Mouse (Mus musculus) intestine, embryonic 14.5 days (tissue): ENCODE data around the gene Slc2a5. TPM values are rescaled to one million over a fixed set of nuclear protein-coding genes. Genes with fewer than 3 reads are reported as not detected.

Experiments
- ATAC-seq: fragments of 200-750 bp; cut with Nextera tagmentation; replicated peaks from 2 replicates; pipeline ENCODE4 v1.8.0; 2017; ENCODE audit warnings: low read depth, moderate number of reproducible peaks, moderate TSS enrichment, moderate library complexity; ENCODE audit not compliant: low FRiP score, low TSS enrichment
- DNase-seq: peaks from one replicate; pipeline ENCODE4 v3.0.0-alpha.2; 2018; ENCODE audit warnings: low spot score
- H3K27ac ChIP-seq: fragments of 300-500 bp; sonication (generic); 2 replicates; pipeline ENCODE4 v1.5.1; 2014; ENCODE audit warnings: low read depth, mild to moderate bottlenecking, control low read depth
- H3K27me3 ChIP-seq: fragments of 300-500 bp; sonication (generic); replicated peaks from 2 replicates; pipeline ENCODE4 v1.6.1; 2014; ENCODE audit warnings: low read length, control low read depth; ENCODE audit not compliant: control insufficient read depth, insufficient read depth
- H3K36me3 ChIP-seq: fragments of 300-500 bp; sonication (generic); 2 replicates; pipeline ENCODE4 v1.6.1; 2014; ENCODE audit warnings: low read length, control low read depth; ENCODE audit not compliant: control insufficient read depth, insufficient read depth
- H3K4me1 ChIP-seq: fragments of 300-500 bp; sonication (generic); replicated peaks from 2 replicates; pipeline ENCODE4 v1.6.1; 2014; ENCODE audit warnings: low read length, control low read depth, mixed read lengths; ENCODE audit not compliant: control insufficient read depth, insufficient read depth
- H3K4me2 ChIP-seq: fragments of 300-500 bp; sonication (generic); 2 replicates; pipeline ENCODE4 v1.6.1; 2014; ENCODE audit warnings: low read length
- H3K4me3 ChIP-seq: fragments of 300-500 bp; sonication (generic); 2 replicates; pipeline ENCODE4 v1.5.1; 2014; ENCODE audit warnings: low read depth, low read length, control low read depth, mixed read lengths
- H3K9ac ChIP-seq: fragments of 300-500 bp; sonication (generic); 2 replicates; pipeline ENCODE4 v1.6.1; 2014; ENCODE audit warnings: mild to moderate bottlenecking, low read length
- H3K9me3 ChIP-seq: fragments of 300-500 bp; sonication (generic); 2 replicates; pipeline ENCODE4 v1.6.1; 2016; ENCODE audit warnings: low read length, control low read depth; ENCODE audit not compliant: control insufficient read depth
- WGBS: fragments of 180-500 bp; shearing (Covaris S2); extraction: QIAGEN DNeasy Blood & Tissue Kit; methylation state at CpG from one replicate; pipeline ENCODE4 v1.1.7; 2014; 5-methylcytosine and 5-hydroxymethylcytosine counted together
- polyA plus RNA-seq: library from polyadenylated mRNA; unstranded; fragments of >200 nt; fragmentation: Nextera tagmentation; extraction: Ambion mirVana; gene quantifications from 2 replicates; pipeline ENCODE4 v1.2.1, GENCODE M21; 2014

Gene Slc2a5
- polyA plus RNA-seq, 1 experiment from 2014 or later = 1.9 TPM

DNA sequence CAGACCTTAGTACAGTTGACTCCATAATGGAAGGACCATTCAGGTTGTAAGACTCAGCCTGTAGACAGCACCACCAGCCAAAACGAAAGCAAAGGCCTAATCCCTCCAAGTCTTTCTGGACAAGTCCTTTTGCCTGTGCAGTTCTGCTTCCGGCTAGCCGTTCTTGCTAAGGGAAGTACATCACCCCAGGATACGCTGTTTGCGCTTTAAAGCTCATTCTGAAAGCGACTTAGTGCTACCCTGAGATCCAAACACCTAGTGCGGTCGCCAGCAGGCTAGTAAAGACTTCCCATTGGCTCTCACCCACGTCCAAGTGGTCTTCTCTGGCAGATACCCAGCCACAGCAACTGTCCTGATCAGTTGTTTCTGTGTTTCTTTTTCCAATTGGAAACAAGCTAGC lies 8.7 kb upstream of the Slc2a5 start:
- DNase-seq (no peak), ATAC-seq (no peak)
- Histone ChIP-seq H3K9ac (no peak overlapping the region), H3K9me3 (no peaks in the 10 kb centered on the region), H3K27me3 (no peaks in the 10 kb centered on the region), H3K4me2 (no peak overlapping the region), H3K36me3 (no peaks in the 10 kb centered on the region), H3K4me1 (0 out of 2 replicates have a peak, but pooled peaks cover 4% of the 10 kb centered on the region), H3K4me3 (no peak overlapping the region), H3K27ac (no peak overlapping the region)
- WGBS = 75% methylated on average over 9 of the region's 9 CpGs

- H3K4me2 ChIP-seq = no peak overlapping the region
- WGBS = 6% methylated on average over 15 of the region's 15 CpGs
Observed at GRCm38 (mm10) chr4:150112867-150113266, 6.2 kb upstream of the Slc2a5 start.

DNA sequence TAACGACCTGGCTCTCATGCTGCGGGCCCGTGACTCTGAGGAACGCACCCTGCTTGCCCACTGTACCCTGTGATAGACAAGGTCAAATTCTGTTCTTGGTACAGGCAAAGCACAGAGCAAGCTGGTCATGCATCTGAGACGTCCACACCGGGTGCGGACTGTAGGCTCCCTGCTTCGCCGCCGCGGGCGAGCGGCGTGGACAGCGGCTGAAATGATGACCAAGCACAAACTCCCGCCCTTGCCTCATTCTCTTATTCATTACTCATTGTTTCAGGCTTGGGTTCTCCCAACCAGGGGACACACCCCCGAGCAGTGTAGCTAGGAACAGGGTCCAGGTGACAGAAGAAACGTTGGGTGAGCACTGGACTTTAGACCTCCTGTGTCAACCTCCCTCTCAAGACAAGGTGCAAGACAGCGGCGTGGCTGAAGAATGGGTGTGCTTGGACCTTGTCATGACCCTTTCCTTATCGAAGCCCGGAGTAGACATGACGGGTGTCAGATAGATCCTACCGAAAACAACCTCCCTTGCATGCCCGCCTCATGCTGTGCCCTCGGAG lies 4.5 kb upstream of the Slc2a5 start:
- Histone ChIP-seq H3K27me3 (no peaks in the 10 kb centered on the region), H3K36me3 (no peaks in the 10 kb centered on the region), H3K27ac (no peak overlapping the region), H3K9me3 (no peaks in the 10 kb centered on the region), H3K4me2 (no peak overlapping the region), H3K9ac (no peak overlapping the region), H3K4me3 (no peak overlapping the region), H3K4me1 (0 out of 2 replicates have a peak, but pooled peaks cover 2% of the 10 kb centered on the region)
- DNase-seq = no peak
- WGBS = 88% methylated on average over 26 of the region's 26 CpGs
- no peak for ATAC-seq

More at GRCm38 (mm10) chr4:150112867-150113266, 6.2 kb upstream of the Slc2a5 start:
- peak; percentile 78 for DNase-seq
- Histone ChIP-seq H3K36me3 (no peaks in the 10 kb centered on the region), H3K4me3 (no peak overlapping the region), H3K4me1 (no peaks in the 10 kb centered on the region), H3K27ac (no peak overlapping the region), H3K27me3 (no peaks in the 10 kb centered on the region), H3K9ac (no peak overlapping the region), H3K9me3 (no peaks in the 10 kb centered on the region)
- ATAC-seq = no peak; the same call in 1 of the 2 replicates

DNA sequence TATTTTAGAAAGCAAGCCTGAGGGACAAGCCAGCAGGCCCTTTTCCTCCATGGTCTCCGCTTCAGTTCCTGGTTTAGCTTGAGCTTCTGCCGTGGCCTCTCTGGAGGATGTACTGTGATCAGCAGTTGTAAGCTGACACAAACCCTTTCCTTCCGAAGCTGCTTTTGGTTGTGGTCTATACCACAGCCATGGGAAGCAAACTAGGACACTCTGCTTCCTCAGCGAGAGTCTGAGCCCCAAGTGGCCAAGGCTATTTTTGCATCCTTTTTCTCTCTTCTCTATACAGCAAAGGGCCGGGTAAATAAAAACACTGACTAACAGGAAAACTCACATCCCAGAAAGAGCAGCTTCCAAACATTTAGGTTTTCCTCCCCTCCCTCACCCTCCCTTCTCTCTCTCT lies 1.8 kb upstream of the Slc2a5 start:
- no peak for DNase-seq
- H3K9me3 ChIP-seq = no peaks in the 10 kb centered on the region
- H3K27ac ChIP-seq = no peak overlapping the region
- no peaks in the 10 kb centered on the region for H3K27me3 ChIP-seq
- WGBS = 43% methylated on average over 5 of the region's 5 CpGs
- no peak overlapping the region for H3K4me2 ChIP-seq
- no peaks in the 10 kb centered on the region for H3K36me3 ChIP-seq
- peaks cover 7% of the 10 kb centered on the region; the same call in 1 of the 2 replicates for H3K4me1 ChIP-seq
- ATAC-seq = no peak
- H3K9ac ChIP-seq = no peak overlapping the region
- no peak overlapping the region for H3K4me3 ChIP-seq

- Histone ChIP-seq H3K27ac (no peak overlapping the region), H3K4me2 (no peak overlapping the region), H3K36me3 (no peaks in the 10 kb centered on the region), H3K27me3 (no peaks in the 10 kb centered on the region), H3K4me3 (no peak overlapping the region), H3K9me3 (no peaks in the 10 kb centered on the region), H3K9ac (no peak overlapping the region), H3K4me1 (peaks cover 7% of the 10 kb centered on the region; the same call in 1 of the 2 replicates)
- WGBS = 61% methylated on average over 6 of the region's 6 CpGs
- DNase-seq (no peak), ATAC-seq (no peak)
Observed at GRCm38 (mm10) chr4:150118163-150118562, 920 bp upstream of the Slc2a5 start.

DNA sequence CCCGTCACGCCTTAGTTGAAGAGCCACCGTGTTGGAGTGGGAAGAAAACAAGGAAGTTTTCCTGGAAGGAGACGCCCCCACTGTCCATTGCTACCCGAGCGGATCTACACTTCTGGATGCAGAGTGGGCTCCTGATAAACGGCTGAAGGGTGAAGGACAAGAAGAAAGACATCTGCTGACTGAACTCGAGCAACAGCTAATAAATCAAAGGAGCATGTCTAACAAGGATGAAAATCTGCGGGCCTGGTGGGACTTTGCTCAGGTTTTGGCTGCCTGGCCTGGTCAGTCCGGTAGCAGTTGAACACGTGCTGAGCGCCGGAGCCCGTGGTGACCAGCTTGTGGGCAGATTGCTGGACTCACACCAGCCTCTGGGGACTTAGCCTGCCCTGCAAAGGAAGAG lies 557 bp downstream of the Slc2a5 start:
- 37% methylated on average over 14 of the region's 14 CpGs for WGBS
- DNase-seq = no peak
- H3K36me3 ChIP-seq = no peaks in the 10 kb centered on the region
- no peaks in the 10 kb centered on the region for H3K9me3 ChIP-seq
- H3K4me2 ChIP-seq = peak overlapping the region; percentile 42
- H3K4me1 ChIP-seq = peaks cover 7% of the 10 kb centered on the region; the same call in 1 of the 2 replicates
- no peak overlapping the region for H3K4me3 ChIP-seq
- H3K27ac ChIP-seq = no peak overlapping the region
- no peaks in the 10 kb centered on the region for H3K27me3 ChIP-seq
- no peak overlapping the region for H3K9ac ChIP-seq
- ATAC-seq = no peak

DNA sequence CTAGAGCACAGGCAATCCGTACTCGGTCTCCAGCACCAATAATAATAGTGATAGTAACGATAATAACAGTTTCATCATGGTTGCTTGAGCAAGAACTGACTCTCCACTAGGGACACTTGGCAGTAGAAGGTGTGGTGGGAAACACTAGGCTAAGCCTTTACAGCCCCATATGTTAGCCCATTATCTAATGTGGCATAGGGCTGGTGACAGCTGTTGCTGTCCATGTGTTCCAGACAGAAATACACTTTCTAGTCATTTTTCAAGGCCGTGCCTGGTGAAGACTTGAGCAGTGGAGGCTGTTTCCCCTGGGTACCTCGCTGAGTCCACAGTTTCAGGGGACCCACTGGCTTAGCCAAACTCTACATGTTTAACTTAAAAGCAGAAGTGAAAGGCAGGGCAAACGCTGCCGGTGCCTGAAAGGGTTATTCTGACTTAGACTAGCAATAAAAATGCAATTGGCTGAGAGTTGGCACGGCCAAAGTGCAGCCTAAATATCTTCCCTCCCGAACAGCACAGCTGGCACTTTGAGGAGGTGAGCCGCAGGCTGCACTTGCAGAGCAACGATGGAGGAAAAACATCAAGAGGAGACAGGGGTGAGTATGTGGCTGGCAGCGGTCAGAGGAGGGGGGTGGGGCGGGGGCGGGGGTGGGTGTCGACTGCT lies 1.2 kb downstream of the Slc2a5 start:
- H3K9ac ChIP-seq = no peak overlapping the region
- 0 out of 2 replicates have a peak, but pooled peaks have one; percentile 13 for ATAC-seq
- no peak overlapping the region for H3K27ac ChIP-seq
- H3K4me2 ChIP-seq = 0 out of 2 replicates have a peak overlapping the region, but pooled peaks have one; percentile 15
- 35% methylated on average over 15 of the region's 15 CpGs for WGBS
- H3K4me1 ChIP-seq = peaks cover 7% of the 10 kb centered on the region; the same call in 1 of the 2 replicates
- no peak overlapping the region for H3K4me3 ChIP-seq
- H3K36me3 ChIP-seq = no peaks in the 10 kb centered on the region
- no peak for DNase-seq
- H3K27me3 ChIP-seq = no peaks in the 10 kb centered on the region
- H3K9me3 ChIP-seq = no peaks in the 10 kb centered on the region

- WGBS = 72% methylated on average over 8 of the region's 8 CpGs
- Histone ChIP-seq H3K9me3 (no peaks in the 10 kb centered on the region), H3K36me3 (no peaks in the 10 kb centered on the region), H3K27ac (no peak overlapping the region), H3K27me3 (no peaks in the 10 kb centered on the region), H3K4me1 (peaks cover 7% of the 10 kb centered on the region; the same call in 1 of the 2 replicates), H3K9ac (no peak overlapping the region), H3K4me3 (no peak overlapping the region), H3K4me2 (no peak overlapping the region)
- DNase-seq = no peak
- ATAC-seq = no peak
Observed at GRCm38 (mm10) chr4:150121430-150121829, 2.3 kb downstream of the Slc2a5 start.

GRCm38 (mm10) chr4:150122476-150122875 lies 3.4 kb downstream of the Slc2a5 start:
- ATAC-seq = no peak
- DNase-seq = no peak
- H3K36me3 ChIP-seq = no peaks in the 10 kb centered on the region
- H3K4me2 ChIP-seq = no peak overlapping the region
- H3K27ac ChIP-seq = no peak overlapping the region
- 43% methylated on average over 3 of the region's 3 CpGs for WGBS
- H3K27me3 ChIP-seq = no peaks in the 10 kb centered on the region
- H3K9me3 ChIP-seq = no peaks in the 10 kb centered on the region
- H3K4me3 ChIP-seq = no peak overlapping the region
- no peak overlapping the region for H3K9ac ChIP-seq
- peaks cover 7% of the 10 kb centered on the region; the same call in 1 of the 2 replicates for H3K4me1 ChIP-seq
